Mouse (Mus musculus): ENCODE data around the gene Selenow. TPM values are rescaled to one million over a fixed set of nuclear protein-coding genes. Genes with fewer than 3 reads are reported as not detected.

Gene Selenow
- polyA plus RNA-seq, 1 experiment from 2014 or later = 1,615 TPM

DNA sequence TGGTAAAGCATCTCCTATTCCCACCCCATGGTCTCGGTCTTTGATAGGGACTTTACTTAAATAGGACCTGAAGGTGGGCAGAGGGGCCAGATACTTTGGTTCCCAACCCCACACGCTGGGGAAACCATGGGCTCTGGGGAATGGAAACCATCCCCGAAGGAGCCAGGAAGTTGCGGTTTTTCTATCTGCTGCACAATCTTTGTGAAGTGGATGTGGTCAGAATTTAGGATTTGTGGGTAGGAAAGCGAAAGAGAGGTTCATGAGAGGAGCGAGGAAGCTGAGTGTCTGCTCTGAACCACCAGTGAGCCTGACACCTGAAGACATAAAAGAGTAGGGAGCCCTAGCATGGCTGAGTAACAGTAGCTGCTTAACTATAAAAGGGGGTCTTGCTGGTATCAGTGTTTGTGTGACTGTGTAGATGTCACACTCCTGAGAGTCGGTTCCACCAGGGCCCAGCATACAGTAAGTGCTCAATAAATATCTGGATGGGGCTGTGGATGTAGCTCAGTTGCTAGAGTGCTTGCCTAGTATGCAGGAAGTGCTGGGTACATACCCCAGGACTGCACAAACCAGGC lies 27.1 kb upstream of the Selenow start:
- ATAC-seq (ENCODE audit: low FRiP score) = no peak
- 0 out of 2 replicates have a peak, but pooled peaks cover 1% of the 10 kb centered on the region for H3K36me3 ChIP-seq (replicated peaks; ENCODE audit: control insufficient read depth, insufficient read depth)
- H3K9me3 ChIP-seq (ENCODE audit: control insufficient read depth, low read length) = no peaks in the 10 kb centered on the region
- DNase-seq (ENCODE audit: low spot score) = no peak
- H3K4me1 ChIP-seq (replicated peaks; ENCODE audit: control insufficient read depth, insufficient read depth, low read length) = peaks cover 7% of the 10 kb centered on the region; the same call in 1 of the 2 replicates
- no peak overlapping the region for H3K4me2 ChIP-seq (replicated peaks)
- WGBS = 89% methylated on average over 7 of the region's 7 CpGs
- no peak overlapping the region for H3K9ac ChIP-seq
- no peak overlapping the region for H3K27ac ChIP-seq
- H3K4me3 ChIP-seq (replicated peaks; ENCODE audit: low read length) = no peak overlapping the region
- no peaks in the 10 kb centered on the region for H3K27me3 ChIP-seq (ENCODE audit: control insufficient read depth, insufficient read depth, low read length)

DNA sequence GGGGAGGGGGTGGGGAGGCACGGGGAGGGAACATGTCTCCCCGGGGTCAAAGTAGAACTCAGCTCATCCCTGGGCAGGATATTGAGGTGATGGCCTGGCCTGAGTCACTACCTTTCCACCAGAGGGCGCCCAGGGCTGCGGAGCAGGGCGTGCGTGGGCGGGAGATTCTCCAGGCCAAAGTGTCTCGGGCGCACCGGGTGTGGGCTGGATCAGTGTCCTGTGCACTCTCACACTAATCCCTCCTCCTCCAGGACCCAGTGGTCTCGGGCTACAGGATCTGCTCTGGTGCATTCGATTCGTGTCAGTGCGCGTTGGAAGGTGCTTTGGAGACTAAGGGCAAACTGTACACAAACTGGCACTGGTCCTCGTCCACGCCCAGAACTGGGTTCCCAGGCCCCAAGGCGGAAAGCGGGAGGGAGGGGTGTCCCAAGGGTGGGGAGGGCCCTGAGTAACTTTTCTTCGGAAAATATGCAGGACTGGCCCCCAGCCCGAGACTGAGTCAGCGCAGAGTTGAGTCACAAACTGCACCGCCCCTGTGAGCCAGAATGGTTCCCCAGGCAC lies 26.3 kb upstream of the Selenow start:
- peak; percentile 66 for DNase-seq (ENCODE audit: low spot score)
- H3K4me2 ChIP-seq (replicated peaks) = peak overlapping the region; percentile 36
- H3K4me1 ChIP-seq (replicated peaks; ENCODE audit: control insufficient read depth, insufficient read depth, low read length) = peaks cover 7% of the 10 kb centered on the region; the same call in 1 of the 2 replicates
- H3K36me3 ChIP-seq (replicated peaks; ENCODE audit: control insufficient read depth, insufficient read depth) = peaks cover 10% of the 10 kb centered on the region; the same call in 1 of the 2 replicates
- no peak overlapping the region for H3K4me3 ChIP-seq (replicated peaks; ENCODE audit: low read length)
- no peaks in the 10 kb centered on the region for H3K9me3 ChIP-seq (ENCODE audit: control insufficient read depth, low read length)
- WGBS = 6% methylated on average over 23 of the region's 23 CpGs
- H3K27ac ChIP-seq = no peak overlapping the region
- H3K9ac ChIP-seq = no peak overlapping the region
- no peak for ATAC-seq (ENCODE audit: low FRiP score)
- H3K27me3 ChIP-seq (ENCODE audit: control insufficient read depth, insufficient read depth, low read length) = no peaks in the 10 kb centered on the region

DNA sequence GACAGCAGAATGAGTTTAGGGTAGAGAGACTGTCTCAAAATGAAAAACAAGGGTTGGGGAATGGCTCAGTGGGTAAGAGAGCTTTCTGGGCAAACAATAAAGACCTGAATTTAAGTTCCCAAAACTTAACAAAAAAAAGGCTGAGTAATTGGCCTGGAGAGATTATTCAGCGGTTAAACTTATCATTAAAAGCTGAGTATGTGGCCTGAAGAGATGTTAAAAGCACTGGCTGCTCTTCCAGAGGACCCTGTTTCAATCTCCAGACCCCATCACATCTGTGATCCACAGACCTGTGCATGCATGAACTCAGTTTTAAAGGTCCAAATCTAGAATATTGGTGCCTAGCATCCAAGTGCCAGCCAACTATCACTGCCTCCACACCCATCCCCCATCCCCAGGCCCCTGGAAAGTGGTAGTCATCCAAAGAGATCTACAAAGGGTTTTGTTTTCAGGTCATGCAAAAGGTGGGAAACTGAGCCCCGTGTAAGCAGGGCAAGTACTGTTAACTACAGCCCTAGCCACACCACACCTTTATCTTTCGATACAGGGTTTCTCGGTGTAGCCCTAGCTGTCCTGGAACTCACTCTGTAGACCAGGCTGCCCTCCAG lies 25.6 kb upstream of the Selenow start:
- Histone ChIP-seq H3K4me3 (replicated peaks; ENCODE audit: low read length) (no peak overlapping the region), H3K27ac (no peak overlapping the region), H3K36me3 (replicated peaks; ENCODE audit: control insufficient read depth, insufficient read depth) (peaks cover 17% of the 10 kb centered on the region), H3K9me3 (ENCODE audit: control insufficient read depth, low read length) (no peaks in the 10 kb centered on the region), H3K27me3 (ENCODE audit: control insufficient read depth, insufficient read depth, low read length) (no peaks in the 10 kb centered on the region), H3K4me1 (replicated peaks; ENCODE audit: control insufficient read depth, insufficient read depth, low read length) (peaks cover 7% of the 10 kb centered on the region; the same call in 1 of the 2 replicates), H3K9ac (no peak overlapping the region), H3K4me2 (replicated peaks) (peak overlapping the region; percentile 36; the same call in 1 of the 2 replicates)
- DNase-seq (ENCODE audit: low spot score) = no peak
- 51% methylated on average over 4 of the region's 4 CpGs for WGBS
- ATAC-seq (ENCODE audit: low FRiP score) = no peak

GRCm38 (mm10) chr7:15945721-15946536 lies 23.7 kb upstream of the Selenow start, which contains the start of gene Nop53:
Gene Nop53, minus strand, starts transcription at chr7:15946074.
- peak; percentile 100 for DNase-seq (ENCODE audit: low spot score)
- Histone ChIP-seq H3K27me3 (ENCODE audit: control insufficient read depth, insufficient read depth, low read length) (no peaks in the 10 kb centered on the region), H3K27ac (peak within 1 kb of the TSS; percentile 96), H3K9me3 (ENCODE audit: control insufficient read depth, low read length) (no peaks in the 10 kb centered on the region), H3K36me3 (replicated peaks; ENCODE audit: control insufficient read depth, insufficient read depth) (peaks cover 35% of the 10 kb centered on the region), H3K4me2 (replicated peaks) (peak within 1 kb of the TSS; percentile 90), H3K4me1 (replicated peaks; ENCODE audit: control insufficient read depth, insufficient read depth, low read length) (peaks cover 7% of the 10 kb centered on the region; the same call in 1 of the 2 replicates), H3K4me3 (replicated peaks; ENCODE audit: low read length) (peak within 1 kb of the TSS; percentile 59), H3K9ac (peak within 1 kb of the TSS; percentile 68)
- 2% methylated on average over 59 of the region's 59 CpGs for WGBS
- ATAC-seq (ENCODE audit: low FRiP score) = peak; percentile 95

DNA sequence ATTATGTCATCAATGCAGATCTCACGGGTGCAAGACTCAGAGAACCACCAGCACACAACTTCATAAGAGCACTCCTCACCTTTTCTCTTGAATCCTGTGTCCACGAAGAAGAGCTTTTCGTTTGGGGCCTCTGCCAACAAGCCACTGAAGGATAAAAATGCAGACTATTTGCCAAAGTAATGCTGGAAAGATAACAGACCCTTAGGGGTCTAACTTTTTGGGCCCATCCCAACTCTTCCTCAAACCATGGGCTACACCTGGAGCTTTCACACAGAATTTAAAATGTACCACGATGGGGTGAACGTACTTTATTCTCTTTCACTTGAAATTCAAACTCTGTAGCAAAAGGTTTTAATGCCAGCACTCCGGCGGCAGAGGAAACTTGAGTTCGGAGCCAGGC lies 23.0 kb upstream of the Selenow start:
- Histone ChIP-seq H3K4me1 (replicated peaks; ENCODE audit: control insufficient read depth, insufficient read depth, low read length) (peaks cover 7% of the 10 kb centered on the region; the same call in 1 of the 2 replicates), H3K4me2 (replicated peaks) (peak overlapping the region; percentile 90), H3K36me3 (replicated peaks; ENCODE audit: control insufficient read depth, insufficient read depth) (peaks cover 42% of the 10 kb centered on the region), H3K27ac (peak overlapping the region; percentile 96), H3K9ac (peak overlapping the region; percentile 68), H3K27me3 (ENCODE audit: control insufficient read depth, insufficient read depth, low read length) (no peaks in the 10 kb centered on the region), H3K9me3 (ENCODE audit: control insufficient read depth, low read length) (no peaks in the 10 kb centered on the region), H3K4me3 (replicated peaks; ENCODE audit: low read length) (peak overlapping the region; percentile 59)
- no peak for DNase-seq (ENCODE audit: low spot score)
- no peak for ATAC-seq (ENCODE audit: low FRiP score)
- 10% methylated on average over 8 of the region's 8 CpGs for WGBS

DNA sequence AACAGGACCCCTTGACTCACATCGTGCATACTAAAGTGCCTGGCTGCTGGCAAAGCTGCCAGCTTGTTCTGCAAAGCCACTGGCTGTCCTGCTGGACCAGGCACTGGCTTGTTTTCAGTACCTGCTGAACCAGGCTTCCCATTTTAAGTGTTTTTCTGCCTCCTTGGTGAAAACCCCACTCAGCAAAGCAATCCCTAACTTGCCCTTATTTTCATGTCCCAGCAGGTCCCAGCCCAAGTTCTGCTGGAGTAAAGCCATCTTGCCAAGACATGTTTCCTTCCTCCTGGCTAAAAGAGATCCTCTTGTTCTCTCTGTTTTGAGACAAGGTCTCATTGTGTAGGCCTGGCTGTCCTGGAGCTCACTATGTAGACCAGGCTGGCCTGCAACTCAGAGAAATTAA lies 22.1 kb upstream of the Selenow start:
- H3K27ac ChIP-seq = no peak overlapping the region
- no peak for DNase-seq (ENCODE audit: low spot score)
- H3K4me1 ChIP-seq (replicated peaks; ENCODE audit: control insufficient read depth, insufficient read depth, low read length) = peaks cover 7% of the 10 kb centered on the region; the same call in 1 of the 2 replicates
- no peaks in the 10 kb centered on the region for H3K9me3 ChIP-seq (ENCODE audit: control insufficient read depth, low read length)
- no peak overlapping the region for H3K9ac ChIP-seq
- no peak for ATAC-seq (ENCODE audit: low FRiP score)
- H3K4me3 ChIP-seq (replicated peaks; ENCODE audit: low read length) = no peak overlapping the region
- peak overlapping the region; percentile 90 for H3K4me2 ChIP-seq (replicated peaks)
- no peaks in the 10 kb centered on the region for H3K27me3 ChIP-seq (ENCODE audit: control insufficient read depth, insufficient read depth, low read length)
- WGBS = 100% methylated on average over 1 of the region's 1 CpGs
- H3K36me3 ChIP-seq (replicated peaks; ENCODE audit: control insufficient read depth, insufficient read depth) = peaks cover 51% of the 10 kb centered on the region

DNA sequence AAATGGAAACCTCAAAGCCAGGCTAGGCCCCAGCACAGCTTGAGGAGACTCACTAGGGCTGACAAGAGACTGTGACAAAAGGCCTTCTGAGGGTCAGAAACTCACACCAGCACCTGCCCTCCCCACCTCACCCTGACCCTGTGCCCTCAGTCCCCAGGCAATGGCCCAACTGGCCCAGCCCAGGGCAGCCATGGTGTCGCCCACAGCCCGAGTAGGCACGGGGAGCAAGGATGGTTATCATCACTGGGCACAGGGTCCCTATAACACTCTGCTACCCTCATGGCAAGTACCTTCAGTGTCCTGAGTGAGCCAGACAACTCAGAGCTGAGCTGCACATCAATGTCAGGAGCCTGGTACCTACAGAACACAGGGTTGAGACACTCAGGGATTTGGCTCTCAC lies 16.4 kb upstream of the Selenow start:
- H3K4me3 ChIP-seq (replicated peaks; ENCODE audit: low read length) = no peak overlapping the region
- no peaks in the 10 kb centered on the region for H3K4me1 ChIP-seq (replicated peaks; ENCODE audit: control insufficient read depth, insufficient read depth, low read length)
- ATAC-seq (ENCODE audit: low FRiP score) = no peak
- H3K4me2 ChIP-seq (replicated peaks) = no peak overlapping the region
- peaks cover 85% of the 10 kb centered on the region for H3K36me3 ChIP-seq (replicated peaks; ENCODE audit: control insufficient read depth, insufficient read depth)
- 97% methylated on average over 3 of the region's 3 CpGs for WGBS
- no peak for DNase-seq (ENCODE audit: low spot score)
- no peak overlapping the region for H3K27ac ChIP-seq
- H3K27me3 ChIP-seq (ENCODE audit: control insufficient read depth, insufficient read depth, low read length) = no peaks in the 10 kb centered on the region
- H3K9ac ChIP-seq = no peak overlapping the region
- H3K9me3 ChIP-seq (ENCODE audit: control insufficient read depth, low read length) = no peaks in the 10 kb centered on the region

DNA sequence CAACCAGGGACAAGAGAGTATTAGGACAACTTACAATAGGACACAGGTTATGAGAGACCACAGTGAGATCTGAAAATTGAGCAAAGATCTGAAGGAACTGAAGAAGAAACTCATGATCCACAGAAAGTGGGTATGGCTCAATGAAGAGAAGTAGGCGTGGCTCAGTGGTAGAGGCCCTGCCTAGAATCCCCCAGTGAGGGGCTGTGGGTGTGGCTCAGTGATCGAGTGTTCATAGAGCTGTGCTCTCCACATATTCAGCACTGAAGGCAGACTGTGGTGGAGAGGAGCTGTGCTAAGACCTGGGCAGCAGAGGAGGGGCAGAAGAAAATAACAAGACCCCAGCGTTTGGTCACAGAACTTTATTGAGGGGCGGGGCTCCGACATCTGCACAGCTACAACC lies 15.3 kb upstream of the Selenow start:
- no peak for ATAC-seq (ENCODE audit: low FRiP score)
- Histone ChIP-seq H3K9ac (no peak overlapping the region), H3K9me3 (ENCODE audit: control insufficient read depth, low read length) (no peaks in the 10 kb centered on the region), H3K4me3 (replicated peaks; ENCODE audit: low read length) (no peak overlapping the region), H3K4me1 (replicated peaks; ENCODE audit: control insufficient read depth, insufficient read depth, low read length) (no peaks in the 10 kb centered on the region), H3K36me3 (replicated peaks; ENCODE audit: control insufficient read depth, insufficient read depth) (peaks cover 74% of the 10 kb centered on the region), H3K27me3 (ENCODE audit: control insufficient read depth, insufficient read depth, low read length) (no peaks in the 10 kb centered on the region), H3K27ac (no peak overlapping the region), H3K4me2 (replicated peaks) (no peak overlapping the region)
- no peak for DNase-seq (ENCODE audit: low spot score)
- 87% methylated on average over 5 of the region's 5 CpGs for WGBS

Data from hindbrain, embryonic 14.5 days (tissue).